Mouse (Mus musculus) gastrocnemius, postnatal 4 days (tissue): Measurements from ENCODE around the gene Bfsp1. TPM values are rescaled to one million over a fixed set of nuclear protein-coding genes. Genes with fewer than 3 reads are reported as not detected.

Experiments
- DNase-seq, 2 experiments: peaks; one replicate each; pipeline ENCODE4 v3.0.0; 2021 to 2022; ENCODE audit warnings: low spot score in 2 of 2, mixed read lengths in 2 of 2
- total RNA-seq, 2 experiments: library from RNA; stranded (reverse); gene quantifications; 2 replicates each; pipeline ENCODE4 v1.2.3; 2021

Bfsp1 gene
- total RNA-seq, 2 experiments from 2014 or later, result 1.2 to 1.3 TPM

DNA sequence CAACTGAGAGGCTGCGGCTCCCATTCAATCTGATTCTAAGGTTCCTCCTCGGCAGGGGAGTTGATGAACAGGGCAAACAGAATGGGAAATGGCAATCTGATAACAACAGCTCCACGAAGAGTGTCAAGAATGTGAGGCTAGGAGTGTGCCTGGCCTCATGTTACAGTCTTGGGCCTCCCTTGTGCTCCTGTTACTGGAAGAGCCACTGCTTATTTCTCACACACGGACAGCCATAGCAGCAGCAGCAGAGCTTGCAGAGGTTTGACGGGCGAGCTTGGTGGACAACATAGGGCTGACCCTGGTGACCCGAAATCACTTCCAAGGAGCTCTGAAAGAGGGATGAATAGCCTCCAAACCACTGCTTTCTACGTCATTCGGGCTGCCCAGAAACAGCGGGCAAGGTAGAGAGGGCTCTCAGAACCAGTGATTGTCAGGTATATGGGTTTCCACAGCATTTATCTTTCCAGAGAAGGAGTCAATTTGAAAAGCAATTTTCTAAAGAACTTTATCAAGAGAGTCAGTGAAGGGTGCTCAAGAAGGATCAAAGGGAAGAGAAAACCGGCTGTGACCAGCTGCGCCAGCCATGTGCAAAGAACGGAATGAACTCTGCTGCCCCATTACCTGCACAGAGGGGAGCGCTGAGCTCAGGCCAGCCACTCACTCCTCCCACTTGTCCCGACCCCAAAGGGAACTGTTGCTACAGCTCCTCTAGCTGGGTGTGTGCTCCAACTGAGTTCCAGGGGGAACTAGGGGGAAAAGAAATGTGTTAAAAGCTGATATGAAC, 56.6 kb downstream of the Bfsp1 start:
- no peak for DNase-seq

DNA sequence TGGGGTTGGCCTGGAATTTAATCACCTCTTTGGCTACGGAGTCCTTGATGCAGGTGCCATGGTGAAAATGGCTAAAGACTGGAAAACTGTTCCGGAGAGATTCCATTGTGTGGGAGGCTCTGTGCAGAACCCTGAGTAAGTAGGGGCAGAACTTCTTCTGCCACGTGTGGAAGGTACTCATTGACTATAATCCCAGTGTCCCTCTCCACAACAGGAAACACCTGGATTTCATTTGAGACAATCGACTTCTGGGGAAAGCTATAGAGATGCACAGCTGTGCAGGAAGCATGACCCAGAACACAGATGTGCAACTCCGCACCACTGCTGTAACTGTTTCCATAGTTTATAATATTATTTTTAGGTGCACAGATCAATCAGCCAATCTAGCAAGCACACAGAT, 61.9 kb downstream of the Bfsp1 start:
- DNase-seq, result no peak

DNA sequence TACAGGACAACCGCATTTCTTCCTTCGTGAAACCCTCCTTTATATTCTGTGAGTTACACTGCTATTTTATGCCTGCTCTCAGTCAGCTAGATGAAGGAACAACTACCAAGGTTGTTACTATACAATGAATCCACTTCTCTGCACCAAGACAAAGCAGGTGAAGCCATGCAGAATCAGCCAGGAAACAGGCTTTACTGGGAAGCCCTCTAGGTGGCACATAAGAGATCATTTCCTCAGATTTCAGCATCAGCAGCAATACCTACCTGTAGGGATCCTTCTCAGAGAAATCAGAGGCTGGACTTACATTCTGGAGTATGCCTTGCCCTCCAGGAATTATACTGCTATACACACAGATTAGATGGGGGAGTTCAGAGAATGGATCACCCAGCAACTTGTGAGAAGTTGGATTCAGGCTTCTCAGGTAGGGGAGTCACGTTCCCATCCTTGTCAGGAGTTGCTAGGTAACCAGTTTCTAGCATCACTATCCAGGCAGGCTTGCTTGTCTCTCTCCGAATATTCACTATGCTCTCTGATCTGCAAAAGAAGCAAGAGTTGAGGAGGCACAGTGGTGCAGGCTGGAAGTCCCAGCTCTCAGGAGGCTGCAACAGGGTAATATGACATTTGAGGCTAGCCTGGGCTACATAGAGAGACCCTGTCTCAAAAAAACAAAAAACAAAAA, 66.5 kb downstream of the Bfsp1 start:
- DNase-seq, result no peak

DNA sequence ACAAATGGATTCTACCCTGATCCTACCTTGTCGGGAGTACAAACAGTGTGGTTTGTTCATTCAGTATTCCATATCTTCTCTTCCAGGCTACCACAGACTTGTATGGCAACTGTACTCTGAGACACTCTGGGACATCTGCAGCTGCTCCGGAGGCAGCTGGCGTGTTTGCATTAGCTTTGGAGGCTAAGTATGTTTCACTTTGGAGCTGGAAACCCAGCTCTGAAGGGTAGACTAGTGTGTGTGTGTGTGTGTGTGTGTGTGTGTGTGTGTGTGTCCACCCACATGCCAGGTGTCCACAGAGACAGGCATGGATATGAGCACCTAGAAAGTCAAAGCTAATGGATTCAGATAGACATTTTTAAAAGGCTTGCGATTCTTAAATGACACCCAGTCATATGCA, 67.1 kb downstream of the Bfsp1 start:
- no peak for DNase-seq

DNA sequence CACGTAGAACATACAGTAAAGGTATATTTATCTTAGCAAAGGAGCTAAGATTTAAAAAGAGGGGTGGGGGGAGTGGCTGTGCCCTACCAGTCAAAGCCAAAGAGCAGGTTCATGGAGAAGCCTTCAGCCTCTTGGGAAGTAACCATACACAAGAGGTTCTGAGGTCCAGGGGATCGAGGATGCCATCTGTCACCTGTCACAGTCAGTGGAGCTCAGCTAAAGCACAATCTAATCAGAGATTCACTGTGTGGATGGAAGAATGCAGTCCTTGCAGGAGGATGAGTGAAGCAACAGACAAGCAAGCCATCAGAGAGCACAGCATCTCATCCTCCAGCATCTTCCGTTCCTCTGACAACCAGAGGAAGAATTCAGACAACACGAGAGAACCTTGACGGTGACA, 73.1 kb downstream of the Bfsp1 start:
- no peak for DNase-seq

DNA sequence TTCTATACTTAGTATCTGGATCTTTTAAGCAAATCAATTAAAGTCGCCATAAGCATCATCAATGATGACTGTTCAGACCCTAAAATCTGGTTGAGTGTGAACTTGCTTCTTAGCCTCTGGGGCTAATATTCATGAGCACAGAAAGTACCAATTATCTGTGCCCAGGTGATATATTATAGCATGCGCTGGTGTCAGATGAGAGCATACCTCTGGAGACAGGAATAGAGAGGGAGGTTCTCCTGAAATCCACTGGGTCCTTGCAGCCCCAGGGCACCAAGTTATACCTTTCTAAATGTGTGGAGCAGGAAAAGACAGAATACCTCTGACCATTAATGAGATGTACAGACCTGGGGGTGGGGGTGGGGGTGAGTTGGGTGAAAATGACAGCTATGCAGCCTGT, 82.7 kb downstream of the Bfsp1 start:
- no peak for DNase-seq

Other genes starting within 250 kb of the Bfsp1 start
- gene Dstn, start 52.1 kb upstream of the Bfsp1 start, total RNA-seq, result 100 to 1,000 TPM; 118 to 129 TPM
- gene Rrbp1, start 148.1 kb upstream of the Bfsp1 start, total RNA-seq, result 100 to 1,000 TPM; 270 to 296 TPM
- not detected for gene Banf2, start 169.9 kb upstream of the Bfsp1 start, total RNA-seq